Mouse (Mus musculus) neural tube, embryonic 15.5 days (tissue): ENCODE results near the gene Tapbp. TPM values are rescaled to one million over a fixed set of nuclear protein-coding genes. Genes with fewer than 3 reads are reported as not detected.

Experiments
- ATAC-seq: fragments of 200-750 bp; cut with Nextera tagmentation; 2 replicates; pipeline ENCODE4 v1.8.0; 2017; ENCODE audit warnings: mild to moderate bottlenecking, moderate TSS enrichment, moderate library complexity; ENCODE audit not compliant: low FRiP score
- H3K27ac ChIP-seq: fragments of 300-500 bp; sonication (generic); replicated peaks from 2 replicates; pipeline ENCODE4 v1.5.1; 2015; ENCODE audit warnings: mild to moderate bottlenecking, inconsistent platforms
- H3K27me3 ChIP-seq: fragments of 300-500 bp; sonication (generic); replicated peaks from 2 replicates; pipeline ENCODE4 v1.6.1; 2015; ENCODE audit warnings: inconsistent platforms
- H3K36me3 ChIP-seq: fragments of 300-500 bp; sonication (generic); 2 replicates; pipeline ENCODE4 v1.6.1; 2015; ENCODE audit warnings: inconsistent platforms
- H3K4me1 ChIP-seq: fragments of 300-500 bp; sonication (generic); 2 replicates; pipeline ENCODE4 v1.6.1; 2015; ENCODE audit warnings: inconsistent platforms
- H3K4me2 ChIP-seq: fragments of 300-500 bp; sonication (generic); 2 replicates; pipeline ENCODE4 v1.6.1; 2015; ENCODE audit warnings: inconsistent platforms, mild to moderate bottlenecking, moderate library complexity
- H3K4me3 ChIP-seq: fragments of 300-500 bp; sonication (generic); replicated peaks from 2 replicates; pipeline ENCODE4 v1.5.1; 2015; ENCODE audit warnings: mild to moderate bottlenecking, inconsistent platforms
- H3K9ac ChIP-seq: fragments of 300-500 bp; sonication (generic); replicated peaks from 2 replicates; pipeline ENCODE4 v1.6.1; 2015; ENCODE audit warnings: mild to moderate bottlenecking, inconsistent platforms
- H3K9me3 ChIP-seq: fragments of 300-500 bp; sonication (generic); replicated peaks from 2 replicates; pipeline ENCODE4 v1.6.1; 2016; ENCODE audit warnings: inconsistent platforms
- WGBS: fragments of 180-500 bp; shearing (Covaris S2); methylation state at CpG from one replicate; pipeline ENCODE4 v1.1.7; 2015; ENCODE audit warnings: mixed read lengths; 5-methylcytosine and 5-hydroxymethylcytosine counted together
- polyA plus RNA-seq: library from polyadenylated mRNA; unstranded; fragments of >200 nt; fragmentation: Nextera tagmentation; extraction: Ambion mirVana; gene quantifications from 2 replicates; pipeline ENCODE4 v1.2.1, GENCODE M21; 2015

Tapbp gene
- polyA plus RNA-seq, 1 experiment from 2014 or later, result 35.3 TPM

DNA sequence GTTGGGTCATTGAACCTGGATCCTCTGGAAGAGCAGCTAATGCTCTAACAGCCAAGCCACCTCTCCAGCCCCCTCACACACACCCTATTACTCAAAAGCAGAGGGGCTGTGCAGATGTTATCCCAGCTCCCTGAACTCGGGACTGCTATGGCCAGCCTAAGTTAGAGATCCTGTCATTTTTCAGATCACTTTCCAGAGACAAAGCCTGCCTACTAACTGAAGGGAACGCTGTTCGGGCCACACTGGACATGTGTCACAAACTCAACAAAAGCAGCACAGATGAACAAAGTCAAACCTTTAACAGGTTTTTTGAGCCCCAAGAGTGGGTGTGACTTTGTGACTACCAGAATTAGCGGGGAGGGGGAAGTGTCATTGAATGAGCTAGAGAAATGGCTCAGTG, 37.2 kb downstream of the Tapbp start:
- Histone ChIP-seq H3K27ac (no peak overlapping the region), H3K4me3 (no peak overlapping the region), H3K27me3 (no peaks in the 10 kb centered on the region), H3K4me2 (no peak overlapping the region), H3K36me3 (peaks cover 31% of the 10 kb centered on the region), H3K9ac (peak overlapping the region; percentile 18; the same call in 1 of the 2 replicates), H3K4me1 (peaks cover 85% of the 10 kb centered on the region), H3K9me3 (no peaks in the 10 kb centered on the region)
- no peak for ATAC-seq
- 80% methylated on average over 4 of the region's 4 CpGs for WGBS

GRCm38 (mm10) chr17:33953310-33953709, 37.6 kb downstream of the Tapbp start:
- Histone ChIP-seq H3K9me3 (no peaks in the 10 kb centered on the region), H3K9ac (peak overlapping the region; percentile 18; the same call in 1 of the 2 replicates), H3K4me3 (no peak overlapping the region), H3K4me2 (peak overlapping the region; percentile 83; the same call in 1 of the 2 replicates), H3K4me1 (peaks cover 83% of the 10 kb centered on the region), H3K27me3 (no peaks in the 10 kb centered on the region), H3K36me3 (peaks cover 29% of the 10 kb centered on the region), H3K27ac (no peak overlapping the region)
- WGBS, result 82% methylated on average over 3 of the region's 3 CpGs
- no peak for ATAC-seq

- peaks cover 75% of the 10 kb centered on the region for H3K4me1 ChIP-seq
- H3K9me3 ChIP-seq, result no peaks in the 10 kb centered on the region
- H3K27me3 ChIP-seq, result no peaks in the 10 kb centered on the region
- H3K4me2 ChIP-seq, result peak overlapping the region; percentile 83
- WGBS, result 34% methylated on average over 5 of the region's 5 CpGs
- H3K27ac ChIP-seq, result peak overlapping the region; percentile 89; the same call in 1 of the 2 replicates
- H3K36me3 ChIP-seq, result peaks cover 34% of the 10 kb centered on the region
- no peak for ATAC-seq
- H3K9ac ChIP-seq, result peak overlapping the region; percentile 90
- peak overlapping the region; percentile 85 for H3K4me3 ChIP-seq
Observed at GRCm38 (mm10) chr17:33953961-33954565, 38.4 kb downstream of the Tapbp start.

GRCm38 (mm10) chr17:33954646-33955554, 39.2 kb downstream of the Tapbp start:
- Histone ChIP-seq H3K4me3 (peak overlapping the region; percentile 85), H3K36me3 (peaks cover 35% of the 10 kb centered on the region), H3K9me3 (no peaks in the 10 kb centered on the region), H3K27ac (peak overlapping the region; percentile 89), H3K4me2 (peak overlapping the region; percentile 83), H3K4me1 (peaks cover 67% of the 10 kb centered on the region), H3K9ac (peak overlapping the region; percentile 90), H3K27me3 (no peaks in the 10 kb centered on the region)
- peak; percentile 29; the same call in 1 of the 2 replicates for ATAC-seq
- WGBS, result under 1% methylated on average over 33 of the region's 33 CpGs

GRCm38 (mm10) chr17:33955555-33956214, 40.0 kb downstream of the Tapbp start, which contains the start of the genes Vps52 and Rps18:
Vps52 (plus strand) TSS chr17:33955812.
Rps18 (minus strand) TSS chr17:33956001.
- WGBS, result under 1% methylated on average over 50 of the region's 50 CpGs
- peak; percentile 90 for ATAC-seq

GRCm38 (mm10) chr17:33956336-33956735, 40.6 kb downstream of the Tapbp start:
- Histone ChIP-seq H3K4me2 (peak overlapping the region; percentile 84), H3K4me3 (peak overlapping the region; percentile 85), H3K4me1 (peaks cover 53% of the 10 kb centered on the region), H3K9me3 (no peaks in the 10 kb centered on the region), H3K27ac (peak overlapping the region; percentile 95), H3K9ac (peak overlapping the region; percentile 83), H3K27me3 (no peaks in the 10 kb centered on the region), H3K36me3 (peaks cover 46% of the 10 kb centered on the region)
- 0 out of 2 replicates have a peak, but pooled peaks have one; percentile 2 for ATAC-seq
- 7% methylated on average over 10 of the region's 10 CpGs for WGBS

More at GRCm38 (mm10) chr17:33955555-33956214, 40.0 kb downstream of the Tapbp start, which contains the start of the genes Vps52 and Rps18:
- peak within 1 kb of the TSS; percentile 85 for H3K4me3 ChIP-seq
- peaks cover 59% of the 10 kb centered on the region for H3K4me1 ChIP-seq
- H3K36me3 ChIP-seq, result peaks cover 40% of the 10 kb centered on the region
- H3K9me3 ChIP-seq, result no peaks in the 10 kb centered on the region
- no peaks in the 10 kb centered on the region for H3K27me3 ChIP-seq
- H3K4me2 ChIP-seq, result peak within 1 kb of the TSS; percentile 84
- peak within 1 kb of the TSS; percentile 95 for H3K27ac ChIP-seq
- peak within 1 kb of the TSS; percentile 90 for H3K9ac ChIP-seq

DNA sequence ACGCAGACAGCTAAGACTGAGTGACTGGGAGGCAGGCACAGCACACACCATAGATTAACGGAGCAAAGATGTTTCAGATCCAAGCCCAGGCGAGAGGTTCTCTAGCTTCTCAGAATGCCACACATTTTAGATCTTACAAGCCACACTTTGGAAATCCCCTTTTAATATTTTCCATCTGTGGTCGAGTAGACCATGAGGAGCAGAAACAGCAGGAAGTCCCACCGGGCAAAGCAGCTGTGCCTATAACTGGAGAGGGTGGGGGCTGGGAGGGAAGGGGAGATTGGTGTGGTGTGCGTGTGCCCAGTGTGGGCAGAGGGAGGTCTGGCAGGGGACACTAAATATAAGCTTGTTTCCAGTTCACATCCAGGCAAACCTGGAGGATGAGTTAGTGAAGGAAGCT, 41.8 kb downstream of the Tapbp start:
- peaks cover 43% of the 10 kb centered on the region for H3K4me1 ChIP-seq
- no peak overlapping the region for H3K27ac ChIP-seq
- H3K36me3 ChIP-seq, result peaks cover 53% of the 10 kb centered on the region
- no peak overlapping the region for H3K9ac ChIP-seq
- 92% methylated on average over 6 of the region's 6 CpGs for WGBS
- no peak for ATAC-seq
- no peaks in the 10 kb centered on the region for H3K27me3 ChIP-seq
- no peak overlapping the region for H3K4me3 ChIP-seq
- H3K9me3 ChIP-seq, result no peaks in the 10 kb centered on the region
- no peak overlapping the region for H3K4me2 ChIP-seq

GRCm38 (mm10) chr17:33958451-33958850, 42.8 kb downstream of the Tapbp start:
- Histone ChIP-seq H3K36me3 (peaks cover 54% of the 10 kb centered on the region), H3K4me3 (no peak overlapping the region)
- 95% methylated on average over 11 of the region's 11 CpGs for WGBS

DNA sequence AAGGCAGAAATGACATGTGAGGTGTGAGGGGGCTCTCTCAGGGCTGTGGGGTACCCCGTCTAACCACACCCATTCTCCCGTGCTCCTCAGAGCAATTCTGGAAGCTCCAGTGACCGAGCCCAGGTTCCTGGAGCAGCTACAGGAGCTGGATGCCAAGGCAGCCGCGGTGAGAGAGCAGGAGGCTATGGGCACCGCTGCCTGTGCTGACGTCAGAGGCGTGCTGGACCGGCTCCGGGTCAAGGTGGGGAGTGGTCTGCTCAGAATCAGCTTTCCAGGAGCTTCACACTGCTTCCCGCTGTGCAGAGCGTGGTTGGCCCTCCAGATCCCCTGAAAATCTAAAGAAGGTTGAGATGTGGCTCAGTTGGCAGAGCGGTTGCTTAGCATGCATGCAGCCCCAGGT, 43.4 kb downstream of the Tapbp start:
- no peaks in the 10 kb centered on the region for H3K27me3 ChIP-seq
- H3K9ac ChIP-seq, result no peak overlapping the region
- no peak overlapping the region for H3K4me2 ChIP-seq
- no peak overlapping the region for H3K4me3 ChIP-seq
- 97% methylated on average over 13 of the region's 13 CpGs for WGBS
- no peak overlapping the region for H3K27ac ChIP-seq
- no peak for ATAC-seq
- peaks cover 26% of the 10 kb centered on the region for H3K4me1 ChIP-seq
- H3K36me3 ChIP-seq, result peaks cover 56% of the 10 kb centered on the region
- H3K9me3 ChIP-seq, result no peaks in the 10 kb centered on the region

More at GRCm38 (mm10) chr17:33958451-33958850, 42.8 kb downstream of the Tapbp start:
- ATAC-seq, result no peak
- no peak overlapping the region for H3K9ac ChIP-seq
- H3K4me2 ChIP-seq, result no peak overlapping the region
- H3K9me3 ChIP-seq, result no peaks in the 10 kb centered on the region
- H3K27me3 ChIP-seq, result no peaks in the 10 kb centered on the region
- peaks cover 33% of the 10 kb centered on the region for H3K4me1 ChIP-seq
- H3K27ac ChIP-seq, result no peak overlapping the region

- no peak overlapping the region for H3K4me3 ChIP-seq
- H3K4me2 ChIP-seq, result no peak overlapping the region
- H3K4me1 ChIP-seq, result peaks cover 19% of the 10 kb centered on the region
- H3K36me3 ChIP-seq, result peaks cover 58% of the 10 kb centered on the region
- no peaks in the 10 kb centered on the region for H3K27me3 ChIP-seq
- H3K9ac ChIP-seq, result no peak overlapping the region
- no peaks in the 10 kb centered on the region for H3K9me3 ChIP-seq
- ATAC-seq, result no peak
- H3K27ac ChIP-seq, result no peak overlapping the region
- 95% methylated on average over 15 of the region's 15 CpGs for WGBS
Observed at GRCm38 (mm10) chr17:33959948-33960347, 44.2 kb downstream of the Tapbp start.

DNA sequence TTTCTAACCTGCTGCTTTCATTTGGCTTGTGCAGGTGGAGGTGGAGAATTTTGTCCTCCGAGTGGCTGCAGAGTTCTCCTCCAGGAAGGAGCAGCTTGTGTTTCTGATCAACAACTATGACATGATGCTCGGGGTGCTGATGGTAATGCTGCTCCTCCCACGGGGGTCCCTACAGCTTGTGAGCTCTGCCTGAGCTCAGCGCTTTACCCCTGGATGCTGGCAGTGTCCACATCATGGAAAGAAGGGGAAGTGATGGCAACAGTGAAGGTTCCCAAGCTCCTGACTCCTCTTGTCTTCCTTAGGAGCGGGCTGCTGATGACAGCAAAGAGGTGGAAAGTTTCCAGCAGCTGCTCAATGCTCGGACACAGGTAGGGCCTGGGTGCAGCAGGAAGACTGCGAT, 47.2 kb downstream of the Tapbp start:
- no peak overlapping the region for H3K9ac ChIP-seq

More for the DNA sequence above, 47.2 kb downstream of the Tapbp start:
- Histone ChIP-seq H3K27ac (no peak overlapping the region), H3K9me3 (no peaks in the 10 kb centered on the region), H3K4me3 (no peak overlapping the region), H3K4me2 (no peak overlapping the region), H3K4me1 (peaks cover 2% of the 10 kb centered on the region), H3K36me3 (peaks cover 73% of the 10 kb centered on the region), H3K27me3 (no peaks in the 10 kb centered on the region)
- 97% methylated on average over 7 of the region's 7 CpGs for WGBS
- ATAC-seq, result no peak
